ENCODE assay signal across 9 mouse cellular contexts in genomic region chr9:89496729-89497398, GRCm38 (mm10).
DNase-seq lines count a peak whose midpoint lies in the region; ATAC-seq lines count a peak whose summit lies in the region.
"Had no signal": no experiment of that assay in that cellular context is flagged by ENCODE, and none has a peak within 500 bp of the region (broad histone marks: within the 10 kb centered on the region; RNA-seq: fewer than 3 reads in every experiment).

No protein-coding gene starts in this region.

- no peaks in the 10 kb centered on the region for H3K27me3 ChIP-seq in midbrain, embryonic 11.5 days (ENCODE audit: control insufficient read depth, insufficient read depth, low read length)
- H3K27me3 ChIP-seq: Patski had no signal

- peak; percentile 15 for DNase-seq in ZHBTc4 (ENCODE audit: low read depth, low spot score)
- peak; percentile 8 to 11 for DNase-seq in adrenal gland, postnatal 36 days
- peak; percentile 9 for DNase-seq in gonadal fat pad, adult 2 months (ENCODE audit: low read depth)
- peak; percentile 85 for DNase-seq in midbrain, embryonic 11.5 days (ENCODE audit: low spot score, missing footprints)
- DNase-seq in thymus, postnatal 0 days (ENCODE audit: low spot score), result no peak
- no peak for DNase-seq in lung, adult 18-20 months
- no peak for DNase-seq in frontal cortex, postnatal 14 days (ENCODE audit: low spot score in 2 of 2)
- DNase-seq: cerebellum, adult 11 months had no signal

- H3K9ac ChIP-seq in midbrain, embryonic 11.5 days (ENCODE audit: low read length), result no peak overlapping the region

- H3K4me3 ChIP-seq in midbrain, embryonic 11.5 days (ENCODE audit: low read depth, low read length), result no peak overlapping the region

- H3K27ac ChIP-seq in midbrain, embryonic 11.5 days (ENCODE audit: low read depth, low read length), result no peak overlapping the region; the same call in 1 of the 2 replicates

- H3K4me1 ChIP-seq in midbrain, embryonic 11.5 days (ENCODE audit: control insufficient read depth, insufficient read depth, low read length), result 0 out of 2 replicates have a peak, but pooled peaks cover 2% of the 10 kb centered on the region

- no peak overlapping the region for H3K4me2 ChIP-seq in midbrain, embryonic 11.5 days

- no peaks in the 10 kb centered on the region for H3K36me3 ChIP-seq in midbrain, embryonic 11.5 days (ENCODE audit: control insufficient read depth, insufficient read depth, low read length)

- H3K9me3 ChIP-seq in midbrain, embryonic 11.5 days (ENCODE audit: control insufficient read depth, low read length), result no peaks in the 10 kb centered on the region

- 57% methylated on average over 14 of the region's 14 CpGs for WGBS in midbrain, embryonic 11.5 days

- ATAC-seq in midbrain, embryonic 11.5 days (ENCODE audit: low FRiP score), result peak; percentile 67
- ATAC-seq: Patski had no signal

Comparison
In these comparisons a context has a peak if more than half of its experiments do, and no peak if none do; other contexts are left out.
1. DNase-seq: peak in ZHBTc4 (single experiment), adrenal gland, postnatal 36 days (2 of 2), gonadal fat pad, adult 2 months (single experiment) and midbrain, embryonic 11.5 days (single experiment); none in thymus, postnatal 0 days (single experiment), lung, adult 18-20 months (0 of 2) and frontal cortex, postnatal 14 days (0 of 2).